17 mouse cellular contexts compared by ENCODE assay signal in genomic region chr9:31012674-31013073, GRCm38 (mm10).
"Had no signal": no experiment of that assay in that cellular context is flagged by ENCODE, and none has a peak within 500 bp of the region (broad histone marks: within the 10 kb centered on the region; RNA-seq: fewer than 3 reads in every experiment).

No protein-coding gene starts in this region.

- H3K27ac ChIP-seq: lung, embryonic 15.5 days; macrophage; midbrain, embryonic 13.5 days; midbrain, embryonic 15.5 days; neural tube, embryonic 12.5 days had no signal

- DNase-seq: lung, adult 2 months; lung, postnatal 14 days; lung, postnatal 36 days; retina, postnatal 1 day; right cerebral cortex, adult 18-20 months; right cerebral cortex, postnatal 25 days; right cerebral cortex, postnatal 4 days; spleen, adult 18-20 months; thymus, adult 18-20 months; thymus, postnatal 14 days; thymus, postnatal 36 days had no signal

- H3K9me3 ChIP-seq: lung, embryonic 15.5 days; megakaryocyte, embryonic 14.5 days; midbrain, embryonic 13.5 days; midbrain, embryonic 15.5 days; neural tube, embryonic 12.5 days had no signal

- H3K9ac ChIP-seq: lung, embryonic 15.5 days; midbrain, embryonic 13.5 days; midbrain, embryonic 15.5 days; neural tube, embryonic 12.5 days had no signal

- H3K4me3 ChIP-seq: lung, embryonic 15.5 days; megakaryocyte, embryonic 14.5 days; midbrain, embryonic 13.5 days; midbrain, embryonic 15.5 days; neural tube, embryonic 12.5 days had no signal

- H3K4me1 ChIP-seq: lung, embryonic 15.5 days; midbrain, embryonic 13.5 days; midbrain, embryonic 15.5 days; neural tube, embryonic 12.5 days had no signal

- H3K36me3 ChIP-seq: lung, embryonic 15.5 days; midbrain, embryonic 13.5 days; midbrain, embryonic 15.5 days; neural tube, embryonic 12.5 days had no signal
